Mouse (Mus musculus) embryonic facial prominence, embryonic 10.5 days (tissue): ENCODE measurements around the gene Aldh1l1. TPM values are rescaled to one million over a fixed set of nuclear protein-coding genes. Genes with fewer than 3 reads are reported as not detected.

Source experiments
- DNase-seq: peaks from one replicate; pipeline ENCODE4 v3.0.0-alpha.2; 2017; ENCODE audit warnings: low spot score
- H3K27ac ChIP-seq: fragments of 300-500 bp; sonication (generic); replicated peaks from 2 replicates; pipeline ENCODE4 v1.5.1; 2016; ENCODE audit warnings: mild to moderate bottlenecking
- H3K27me3 ChIP-seq: fragments of 300-500 bp; sonication (generic); replicated peaks from 2 replicates; pipeline ENCODE4 v1.6.1; 2016; ENCODE audit warnings: low read depth, mild to moderate bottlenecking; ENCODE audit not compliant: poor library complexity, severe bottlenecking
- H3K36me3 ChIP-seq: fragments of 300-500 bp; sonication (generic); replicated peaks from 2 replicates; pipeline ENCODE4 v1.6.1; 2016; ENCODE audit warnings: mild to moderate bottlenecking, moderate library complexity
- H3K4me1 ChIP-seq: fragments of 300-500 bp; sonication (generic); 2 replicates; pipeline ENCODE4 v1.6.1; 2016
- H3K4me3 ChIP-seq: fragments of 300-500 bp; sonication (generic); 2 replicates; pipeline ENCODE4 v1.5.1; 2016; ENCODE audit warnings: mild to moderate bottlenecking, moderate library complexity
- H3K9me3 ChIP-seq: fragments of 300-500 bp; sonication (generic); 2 replicates; pipeline ENCODE4 v1.6.1; 2016; ENCODE audit warnings: mild to moderate bottlenecking
- WGBS: fragments of 180-500 bp; shearing (Covaris S2); methylation state at CpG from one replicate; pipeline ENCODE4 v1.1.7; 2016; 5-methylcytosine and 5-hydroxymethylcytosine counted together
- polyA plus RNA-seq: library from polyadenylated mRNA; unstranded; fragments of >200 nt; fragmentation: Nextera tagmentation; extraction: Ambion mirVana; gene quantifications from 2 replicates; pipeline ENCODE4 v1.2.1, GENCODE M21; 2016

The Aldh1l1 gene
- polyA plus RNA-seq, 1 experiment from 2014 or later: 2.1 TPM

GRCm38 (mm10) chr6:90561234-90561781 lies 75.1 kb downstream of the Aldh1l1 start:
- no peaks in the 10 kb centered on the region for H3K36me3 ChIP-seq
- peak; percentile 38 for DNase-seq
- H3K27me3 ChIP-seq: 0 out of 2 replicates have a peak, but pooled peaks cover 4% of the 10 kb centered on the region
- no peaks in the 10 kb centered on the region for H3K9me3 ChIP-seq
- no peak overlapping the region for H3K4me3 ChIP-seq
- no peak overlapping the region for H3K27ac ChIP-seq
- peaks cover 10% of the 10 kb centered on the region for H3K4me1 ChIP-seq
- WGBS: 53% methylated on average over 2 of the region's 2 CpGs

- H3K27ac ChIP-seq: no peak overlapping the region
- H3K4me1 ChIP-seq: peaks cover 10% of the 10 kb centered on the region
- no peak overlapping the region for H3K4me3 ChIP-seq
- H3K27me3 ChIP-seq: 0 out of 2 replicates have a peak, but pooled peaks cover 4% of the 10 kb centered on the region
- 85% methylated on average over 9 of the region's 9 CpGs for WGBS
- no peaks in the 10 kb centered on the region for H3K9me3 ChIP-seq
- H3K36me3 ChIP-seq: no peaks in the 10 kb centered on the region
- DNase-seq: no peak
These were observed 78.0 kb downstream of the Aldh1l1 start for GRCm38 (mm10) chr6:90564240-90564639.

- WGBS: 66% methylated on average over 13 of the region's 13 CpGs
- Histone ChIP-seq H3K4me3 (no peak overlapping the region), H3K27me3 (0 out of 2 replicates have a peak, but pooled peaks cover 4% of the 10 kb centered on the region), H3K9me3 (no peaks in the 10 kb centered on the region), H3K27ac (no peak overlapping the region), H3K4me1 (peaks cover 10% of the 10 kb centered on the region), H3K36me3 (no peaks in the 10 kb centered on the region)
- DNase-seq: no peak
These were observed 79.4 kb downstream of the Aldh1l1 start for GRCm38 (mm10) chr6:90565357-90566215.

- no peaks in the 10 kb centered on the region for H3K36me3 ChIP-seq
- H3K27me3 ChIP-seq: 0 out of 2 replicates have a peak, but pooled peaks cover 4% of the 10 kb centered on the region
- no peak for DNase-seq
- 88% methylated on average over 3 of the region's 3 CpGs for WGBS
- no peaks in the 10 kb centered on the region for H3K4me1 ChIP-seq
- no peak overlapping the region for H3K27ac ChIP-seq
- no peaks in the 10 kb centered on the region for H3K9me3 ChIP-seq
- no peak overlapping the region for H3K4me3 ChIP-seq
These were observed 81.3 kb downstream of the Aldh1l1 start for GRCm38 (mm10) chr6:90567486-90567885.

GRCm38 (mm10) chr6:90567928-90568327 lies 81.7 kb downstream of the Aldh1l1 start:
- no peaks in the 10 kb centered on the region for H3K9me3 ChIP-seq
- no peak overlapping the region for H3K27ac ChIP-seq
- H3K36me3 ChIP-seq: no peaks in the 10 kb centered on the region
- WGBS: 76% methylated on average over 3 of the region's 3 CpGs
- H3K4me3 ChIP-seq: no peak overlapping the region
- H3K4me1 ChIP-seq: no peaks in the 10 kb centered on the region
- H3K27me3 ChIP-seq: 0 out of 2 replicates have a peak, but pooled peaks cover 2% of the 10 kb centered on the region
- DNase-seq: no peak

GRCm38 (mm10) chr6:90568721-90569120 lies 82.5 kb downstream of the Aldh1l1 start:
- no peaks in the 10 kb centered on the region for H3K27me3 ChIP-seq
- WGBS: 79% methylated on average over 4 of the region's 4 CpGs
- H3K9me3 ChIP-seq: no peaks in the 10 kb centered on the region
- H3K4me1 ChIP-seq: no peaks in the 10 kb centered on the region
- no peak overlapping the region for H3K4me3 ChIP-seq
- H3K36me3 ChIP-seq: no peaks in the 10 kb centered on the region
- DNase-seq: no peak
- no peak overlapping the region for H3K27ac ChIP-seq

- 72% methylated on average over 12 of the region's 12 CpGs for WGBS
- DNase-seq: no peak
- Histone ChIP-seq H3K27me3 (no peaks in the 10 kb centered on the region), H3K4me3 (no peak overlapping the region), H3K9me3 (no peaks in the 10 kb centered on the region), H3K27ac (no peak overlapping the region), H3K4me1 (no peaks in the 10 kb centered on the region), H3K36me3 (no peaks in the 10 kb centered on the region)
These were observed 83.6 kb downstream of the Aldh1l1 start for GRCm38 (mm10) chr6:90569736-90570383.

GRCm38 (mm10) chr6:90570392-90570791 lies 84.2 kb downstream of the Aldh1l1 start:
- 85% methylated on average over 8 of the region's 8 CpGs for WGBS
- H3K36me3 ChIP-seq: no peaks in the 10 kb centered on the region
- H3K4me3 ChIP-seq: no peak overlapping the region
- no peak for DNase-seq
- no peaks in the 10 kb centered on the region for H3K27me3 ChIP-seq
- H3K9me3 ChIP-seq: no peaks in the 10 kb centered on the region
- no peak overlapping the region for H3K27ac ChIP-seq
- H3K4me1 ChIP-seq: no peaks in the 10 kb centered on the region

GRCm38 (mm10) chr6:90575261-90575715 lies 89.1 kb downstream of the Aldh1l1 start:
- no peaks in the 10 kb centered on the region for H3K36me3 ChIP-seq
- peak; percentile 82 for DNase-seq
- H3K9me3 ChIP-seq: no peaks in the 10 kb centered on the region
- no peaks in the 10 kb centered on the region for H3K4me1 ChIP-seq
- H3K27ac ChIP-seq: no peak overlapping the region
- H3K4me3 ChIP-seq: no peak overlapping the region
- no peaks in the 10 kb centered on the region for H3K27me3 ChIP-seq
- WGBS: 47% methylated on average over 3 of the region's 3 CpGs

GRCm38 (mm10) chr6:90578174-90578573 lies 91.9 kb downstream of the Aldh1l1 start:
- Histone ChIP-seq H3K4me1 (no peaks in the 10 kb centered on the region), H3K36me3 (no peaks in the 10 kb centered on the region), H3K27ac (no peak overlapping the region), H3K27me3 (no peaks in the 10 kb centered on the region), H3K9me3 (no peaks in the 10 kb centered on the region), H3K4me3 (no peak overlapping the region)
- 60% methylated on average over 3 of the region's 3 CpGs for WGBS
- DNase-seq: no peak

GRCm38 (mm10) chr6:90582331-90582730 lies 96.1 kb downstream of the Aldh1l1 start:
- Histone ChIP-seq H3K4me1 (peaks cover 4% of the 10 kb centered on the region; the same call in 1 of the 2 replicates), H3K27me3 (no peaks in the 10 kb centered on the region), H3K9me3 (no peaks in the 10 kb centered on the region), H3K27ac (no peak overlapping the region), H3K4me3 (no peak overlapping the region), H3K36me3 (no peaks in the 10 kb centered on the region)
- no peak for DNase-seq
- 82% methylated on average over 2 of the region's 2 CpGs for WGBS

- no peaks in the 10 kb centered on the region for H3K9me3 ChIP-seq
- peaks cover 5% of the 10 kb centered on the region; the same call in 1 of the 2 replicates for H3K4me1 ChIP-seq
- 53% methylated on average over 5 of the region's 5 CpGs for WGBS
- DNase-seq: no peak
- no peaks in the 10 kb centered on the region for H3K36me3 ChIP-seq
- H3K4me3 ChIP-seq: no peak overlapping the region
- no peaks in the 10 kb centered on the region for H3K27me3 ChIP-seq
- no peak overlapping the region for H3K27ac ChIP-seq
These were observed 101.9 kb downstream of the Aldh1l1 start for GRCm38 (mm10) chr6:90588113-90588512.
